Mouse (Mus musculus) left cerebral cortex, adult 9 months (tissue): ENCODE data around the gene Ubash3a.

Experiments
- DNase-seq, 2 experiments: peaks; one replicate each; pipeline ENCODE4 v3.0.0; 2022; ENCODE audit warnings: low spot score in 2 of 2

Ubash3a gene

GRCm38 (mm10) chr17:31216068-31216955 lies 8.6 kb downstream of the Ubash3a start:
- DNase-seq: no peak

DNA sequence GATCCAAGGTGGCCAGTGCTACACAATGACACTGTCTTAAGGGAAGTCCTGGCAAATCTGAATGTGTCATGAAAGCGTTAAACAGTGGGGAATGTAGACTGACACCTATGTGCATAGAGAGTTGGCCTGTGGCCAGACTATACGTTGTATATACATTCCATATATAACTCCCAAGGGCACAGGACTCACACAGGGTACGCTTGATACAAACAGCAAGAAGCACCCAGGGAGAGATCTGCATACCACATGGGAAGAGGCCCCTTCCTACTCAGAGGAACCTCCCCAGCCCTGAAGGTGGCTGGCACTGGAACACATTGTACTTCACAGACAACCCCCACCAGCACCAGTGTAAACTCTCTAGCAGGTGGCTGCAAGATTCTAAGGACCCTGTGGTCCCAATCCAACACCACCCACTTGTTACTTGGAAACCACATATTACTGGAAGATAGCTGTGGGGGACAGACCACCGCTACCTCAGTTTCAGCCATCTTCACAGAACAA lies 15.2 kb downstream of the Ubash3a start:
- no peak for DNase-seq

GRCm38 (mm10) chr17:31223835-31224234 lies 16.2 kb downstream of the Ubash3a start:
- no peak for DNase-seq

- no peak for DNase-seq
Observed at GRCm38 (mm10) chr17:31224591-31224990, 16.9 kb downstream of the Ubash3a start.

GRCm38 (mm10) chr17:31226368-31226767 lies 18.7 kb downstream of the Ubash3a start:
- peak in 1 of 2 experiments; percentile 16 for DNase-seq

DNA sequence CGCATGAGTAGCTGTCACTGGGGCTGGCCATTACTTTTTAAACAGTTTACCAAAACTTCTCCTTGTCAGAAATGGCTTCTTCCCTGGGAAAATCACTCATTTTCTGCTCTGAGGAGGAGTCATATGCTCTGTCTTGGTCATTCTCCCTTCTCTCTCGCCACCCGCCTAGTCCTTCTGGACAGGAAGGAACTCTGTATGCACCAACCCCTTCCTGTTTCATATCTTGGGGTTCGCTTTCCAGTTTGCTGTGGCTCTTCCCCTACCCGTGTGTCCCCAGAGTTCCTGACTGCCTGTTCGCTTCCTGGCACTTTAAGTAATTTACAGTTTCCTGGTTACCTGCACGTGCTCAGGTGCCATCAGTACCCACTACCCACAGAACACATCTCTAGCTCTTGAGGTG lies 19.3 kb downstream of the Ubash3a start:
- DNase-seq: no peak

- DNase-seq: no peak
Observed at GRCm38 (mm10) chr17:31231780-31232179, 24.1 kb downstream of the Ubash3a start.

- DNase-seq: no peak
Observed at GRCm38 (mm10) chr17:31232251-31233010, 24.8 kb downstream of the Ubash3a start.

GRCm38 (mm10) chr17:31235915-31236314 lies 28.2 kb downstream of the Ubash3a start:
- no peak for DNase-seq

DNA sequence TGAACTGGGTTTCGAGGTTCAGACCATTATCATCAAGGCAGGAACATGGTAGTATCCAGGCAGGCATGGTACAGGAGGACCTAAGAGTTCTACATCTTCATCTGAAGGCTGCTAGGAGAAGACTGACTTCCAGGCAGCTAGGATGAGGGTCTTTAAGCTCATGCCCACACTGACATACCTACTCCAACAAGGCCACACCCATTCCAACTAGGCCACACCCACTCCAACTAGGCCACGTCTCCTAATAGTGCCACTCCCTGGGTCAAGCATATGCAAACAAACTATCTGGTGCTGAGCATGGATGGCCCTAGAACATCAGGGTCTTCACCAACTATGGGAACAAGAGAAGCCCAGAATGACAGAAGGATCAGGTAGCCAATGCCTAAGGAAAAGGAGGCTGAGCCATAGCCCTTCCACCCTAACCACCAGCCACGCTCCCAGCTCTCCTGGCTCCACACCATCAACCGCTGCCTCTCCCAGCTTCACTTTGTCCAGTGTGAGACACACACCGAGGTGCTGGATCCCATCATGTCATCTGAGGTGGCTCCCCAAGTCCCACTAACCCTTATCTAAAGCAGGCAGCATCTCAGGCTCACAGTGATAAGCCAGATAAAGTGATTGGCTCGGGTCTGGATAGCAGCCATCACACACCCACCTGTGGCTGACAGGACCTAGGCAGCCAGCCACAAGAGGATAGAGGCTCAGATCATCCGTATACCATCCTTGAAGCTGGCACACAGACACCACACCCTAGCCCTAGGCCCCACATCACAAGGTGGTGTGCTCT lies 30.8 kb downstream of the Ubash3a start:
- no peak for DNase-seq

GRCm38 (mm10) chr17:31241156-31241555 lies 33.5 kb downstream of the Ubash3a start:
- DNase-seq: no peak

DNA sequence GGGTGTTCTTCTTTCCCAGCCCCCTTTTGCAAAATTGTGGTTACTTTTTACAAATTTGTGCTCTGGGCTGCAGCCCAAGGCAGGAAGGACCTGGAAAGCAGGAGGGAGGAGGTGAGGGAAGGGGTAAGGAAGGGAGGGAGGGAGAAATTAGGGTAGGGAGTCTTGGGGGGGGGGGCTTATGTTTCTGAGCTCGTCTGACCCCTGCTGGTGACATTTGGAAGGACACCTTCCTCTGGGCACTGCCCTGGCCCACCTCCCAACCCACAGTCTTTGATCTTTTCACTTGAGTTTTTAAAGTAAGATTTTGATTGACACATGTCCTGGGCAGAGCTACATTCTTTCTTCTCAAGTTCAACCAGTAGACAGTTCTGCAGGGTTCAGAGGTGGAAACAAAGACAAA lies 35.1 kb downstream of the Ubash3a start:
- no peak for DNase-seq

DNA sequence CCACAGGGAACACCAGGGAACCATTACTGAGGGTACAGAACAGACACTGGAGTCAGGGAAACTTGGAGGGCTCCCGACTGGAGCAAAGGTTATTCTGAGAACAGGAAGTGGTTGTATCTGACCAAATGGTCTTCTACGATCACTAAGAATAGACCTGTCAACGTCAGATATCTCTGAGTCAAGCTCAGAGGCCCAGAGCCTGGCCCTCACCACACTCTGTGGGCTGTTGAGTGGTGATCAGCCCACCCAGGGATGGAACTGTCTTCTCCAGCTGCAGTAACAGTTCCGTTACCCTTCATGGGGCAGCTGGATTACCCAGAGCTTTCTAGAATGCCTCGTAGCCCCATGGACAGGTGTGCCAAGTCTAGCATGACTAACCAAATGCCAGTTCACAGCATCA lies 37.6 kb downstream of the Ubash3a start:
- no peak for DNase-seq

GRCm38 (mm10) chr17:31247144-31247543 lies 39.5 kb downstream of the Ubash3a start:
- DNase-seq: no peak

DNA sequence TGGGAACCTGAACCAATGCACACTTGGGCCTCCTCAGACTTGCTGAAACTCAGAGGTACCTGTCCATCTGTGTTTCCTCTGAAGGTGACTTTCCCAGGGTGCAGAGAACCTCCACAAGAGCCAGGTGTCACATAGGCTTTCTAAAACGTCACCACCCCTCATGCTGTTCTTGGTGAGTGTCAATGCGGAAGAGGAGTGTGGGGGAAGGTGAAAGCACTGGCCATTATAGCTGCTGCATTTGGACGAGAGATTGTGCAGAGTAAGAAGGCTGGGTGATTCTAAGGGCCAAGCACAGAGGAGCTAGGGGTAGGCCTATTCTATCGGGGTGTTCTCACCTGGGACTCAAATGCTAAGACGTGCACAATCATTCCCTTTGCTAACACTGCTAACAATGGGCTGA lies 46.3 kb downstream of the Ubash3a start:
- DNase-seq: no peak

GRCm38 (mm10) chr17:31254463-31254931 lies 46.8 kb downstream of the Ubash3a start:
- DNase-seq: peak in 1 of 2 experiments; percentile 85

- no peak for DNase-seq
Observed at GRCm38 (mm10) chr17:31257149-31257548, 49.5 kb downstream of the Ubash3a start.

- DNase-seq: no peak
Observed at GRCm38 (mm10) chr17:31257898-31258297, 50.2 kb downstream of the Ubash3a start.

GRCm38 (mm10) chr17:31258310-31258865 lies 50.7 kb downstream of the Ubash3a start:
- no peak for DNase-seq

DNA sequence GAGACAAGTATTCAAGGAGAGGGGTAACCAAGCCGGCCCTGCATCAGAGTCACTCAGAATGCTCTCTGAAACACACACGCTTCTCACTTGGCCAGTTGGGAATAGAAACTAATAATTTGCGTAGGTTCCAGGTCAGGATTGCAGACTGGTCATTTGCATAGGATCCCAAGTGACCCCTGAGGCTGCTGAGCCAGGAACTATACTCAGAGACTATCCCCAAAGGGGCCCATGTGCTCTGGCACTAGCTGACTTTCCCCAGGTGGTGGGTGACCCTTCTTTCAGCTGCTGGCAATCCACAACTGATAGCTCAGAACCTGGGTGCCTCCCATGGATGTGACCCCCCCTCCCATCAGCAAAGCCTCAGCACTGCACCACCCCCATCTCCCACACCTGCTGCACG lies 51.5 kb downstream of the Ubash3a start:
- DNase-seq: no peak

DNA sequence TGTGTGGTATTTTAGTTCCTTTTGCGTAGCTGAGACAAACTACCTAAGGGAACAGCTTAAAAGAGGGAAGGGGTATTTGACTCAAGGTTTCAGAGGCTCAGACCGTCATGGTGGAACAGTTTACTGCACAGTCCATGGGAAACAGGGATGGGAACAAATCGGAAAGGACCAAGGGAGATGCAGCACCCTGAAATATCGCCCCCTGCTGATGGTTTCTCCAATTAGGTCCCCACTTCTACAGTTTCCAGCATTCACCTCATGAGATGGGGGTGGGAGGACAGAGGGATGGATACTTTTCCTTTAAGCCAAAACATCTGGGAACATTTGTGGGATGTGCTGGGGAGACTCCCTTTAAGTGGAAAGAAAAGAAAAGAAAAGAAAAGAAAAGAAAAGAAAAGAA lies 52.2 kb downstream of the Ubash3a start:
- no peak for DNase-seq
